Mouse (Mus musculus): ENCODE results near the gene Shisa4.
A peak's percentile ranks its signal among the peaks of the same experiment; 100 is the strongest.

Shisa4 gene

DNA sequence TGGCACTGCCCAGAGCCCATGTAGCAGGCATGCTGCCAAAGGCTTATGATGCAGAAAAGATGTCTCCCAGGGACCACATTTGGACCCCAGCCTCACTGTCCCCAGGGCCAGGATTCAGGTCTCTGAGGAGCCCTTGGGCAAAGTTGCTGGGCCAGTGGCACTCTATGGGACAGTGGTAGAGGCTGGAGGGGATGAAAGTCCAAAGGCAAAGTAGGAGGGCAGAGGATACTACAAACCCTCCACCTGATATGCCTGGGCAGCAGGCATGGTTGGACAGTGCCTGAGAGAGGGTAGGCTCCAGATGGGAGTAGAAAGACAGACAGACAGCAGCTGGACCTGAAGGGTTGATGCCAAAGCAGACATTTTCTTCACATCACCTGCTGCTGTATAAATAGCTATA, 8.7 kb downstream of the Shisa4 start:
- no peak for DNase-seq (ENCODE audit: low spot score)

DNA sequence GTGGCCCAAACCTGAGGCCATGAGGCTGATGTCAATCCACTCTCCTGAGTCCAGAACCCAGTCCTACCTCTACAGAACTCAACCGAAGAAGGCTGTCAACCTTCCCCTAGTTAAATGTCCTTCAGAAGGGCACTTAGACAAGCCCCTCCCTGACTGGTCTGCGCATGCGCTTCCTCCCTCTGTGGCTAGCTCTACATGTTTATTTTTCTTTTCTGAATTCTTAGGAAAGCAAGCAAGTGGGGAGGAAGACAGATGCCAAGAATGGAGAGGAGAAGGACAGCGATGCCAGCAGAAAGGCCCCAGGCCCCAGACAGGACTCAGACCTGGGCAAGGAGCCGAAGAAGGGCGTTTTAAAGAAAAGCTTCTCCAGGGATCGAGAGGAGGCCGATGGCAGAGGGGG, 11.6 kb downstream of the Shisa4 start:
- DNase-seq (ENCODE audit: low spot score), result no peak

DNA sequence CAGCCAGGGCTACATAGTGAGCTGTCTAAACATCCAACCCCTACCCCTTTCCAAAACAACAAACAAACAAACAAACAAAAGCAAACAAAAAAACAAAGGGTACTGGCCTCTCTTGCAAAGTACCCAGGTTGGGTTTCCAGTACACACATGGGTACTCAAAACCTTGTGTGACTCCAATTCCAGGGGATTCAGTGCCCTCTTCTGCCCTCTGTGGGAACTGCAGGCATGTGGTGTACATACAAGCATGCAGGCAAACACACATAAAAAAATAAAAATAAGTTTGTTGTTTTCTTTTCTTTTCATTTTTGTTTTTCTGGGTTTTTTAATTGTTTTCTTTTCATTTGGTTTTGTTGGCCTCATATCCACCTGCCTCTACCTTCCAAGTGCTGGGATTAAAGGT, 12.9 kb downstream of the Shisa4 start:
- DNase-seq (ENCODE audit: low spot score), result no peak

DNA sequence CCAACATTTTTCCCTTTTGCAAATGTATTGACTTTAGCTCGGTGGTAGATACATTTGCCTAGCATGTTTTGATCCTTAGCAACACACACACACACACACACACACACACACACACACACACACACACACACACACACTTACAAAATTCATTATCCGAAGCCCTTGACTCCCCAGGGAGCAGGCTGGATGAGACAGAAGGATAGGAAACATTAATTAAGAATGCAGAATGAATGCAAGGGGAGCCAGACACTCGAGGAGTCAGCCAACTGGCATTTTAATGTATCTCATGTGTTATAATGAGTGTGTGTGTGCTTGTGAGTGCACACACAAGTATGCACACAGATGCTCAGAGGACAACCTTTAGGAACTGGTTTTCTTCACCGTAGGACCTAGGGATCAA, 13.5 kb downstream of the Shisa4 start:
- DNase-seq (ENCODE audit: low spot score), result peak; percentile 31

DNA sequence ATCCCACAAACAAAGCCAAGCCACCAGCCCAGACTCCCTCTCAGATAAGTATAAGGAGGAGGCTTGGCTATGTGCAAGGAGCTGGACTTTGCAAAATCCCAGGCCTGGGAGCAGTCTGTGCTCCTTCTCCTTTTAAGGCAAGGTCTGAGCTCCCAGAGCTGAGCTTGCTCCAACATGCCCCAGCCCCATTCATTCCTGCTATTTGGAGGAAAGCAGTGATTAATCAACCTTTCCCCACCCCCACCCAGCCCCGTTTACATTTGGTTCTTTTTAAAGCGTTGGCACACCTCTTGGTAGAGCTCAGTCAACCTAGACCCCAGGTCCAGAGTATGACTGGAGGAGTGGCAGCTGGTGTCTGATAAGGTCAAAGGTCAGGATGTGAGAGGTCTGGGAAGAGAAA, 16.0 kb downstream of the Shisa4 start:
- DNase-seq (ENCODE audit: low spot score), result no peak

DNA sequence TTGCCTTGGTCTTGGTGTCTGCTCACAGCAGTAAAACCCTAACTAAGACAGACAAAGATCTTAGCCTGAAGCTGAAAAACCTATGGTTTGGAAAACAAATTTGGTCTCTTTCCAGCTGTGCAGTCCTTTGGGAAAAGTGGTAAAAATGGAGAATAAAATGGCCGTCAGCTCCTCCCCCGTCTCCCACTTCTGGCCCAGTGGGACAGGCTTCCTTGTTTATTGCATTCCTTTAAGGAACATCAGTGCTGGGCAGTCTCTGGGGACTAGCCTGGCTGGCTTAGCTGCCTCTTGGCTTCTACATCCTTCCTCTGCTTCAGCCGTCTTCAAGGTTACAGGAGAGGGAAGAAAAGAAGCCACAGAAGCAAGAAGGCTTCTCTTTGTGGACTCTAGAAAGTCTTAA, 23.1 kb downstream of the Shisa4 start:
- DNase-seq (ENCODE audit: low spot score), result no peak

DNA sequence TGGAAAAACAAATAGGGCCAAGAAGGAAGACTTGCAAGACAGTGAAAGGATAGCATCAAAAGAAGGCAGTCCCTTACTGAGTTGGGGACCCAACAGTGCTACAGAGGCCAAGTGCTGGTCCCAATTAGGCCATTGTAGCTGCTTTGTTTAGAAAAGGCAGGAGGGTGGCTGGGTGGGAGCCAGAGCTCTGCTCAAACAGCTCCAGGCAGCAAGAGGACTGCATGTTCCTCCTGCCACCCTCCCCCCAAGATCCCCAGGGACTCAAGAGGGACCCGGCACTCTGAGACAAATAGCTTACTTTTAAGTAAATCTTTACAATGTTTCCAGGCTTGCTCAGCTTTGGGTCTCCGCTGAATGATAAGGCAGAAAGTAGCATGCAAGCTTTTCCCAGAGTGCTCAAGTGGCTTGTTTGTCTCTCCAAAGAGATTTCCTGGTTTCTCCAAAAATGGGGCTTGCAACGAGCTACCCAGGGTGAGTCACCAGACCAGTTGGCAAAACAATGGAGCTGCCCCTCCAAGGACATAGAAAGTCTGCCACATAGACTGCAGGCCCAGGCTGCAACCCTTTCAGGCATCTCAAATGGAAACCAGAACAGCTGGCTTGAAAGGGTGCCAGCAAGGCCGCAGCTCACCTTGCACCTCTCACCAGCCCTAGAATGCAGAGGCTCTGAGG, 27.4 kb downstream of the Shisa4 start:
- DNase-seq (ENCODE audit: low spot score), result no peak

DNA sequence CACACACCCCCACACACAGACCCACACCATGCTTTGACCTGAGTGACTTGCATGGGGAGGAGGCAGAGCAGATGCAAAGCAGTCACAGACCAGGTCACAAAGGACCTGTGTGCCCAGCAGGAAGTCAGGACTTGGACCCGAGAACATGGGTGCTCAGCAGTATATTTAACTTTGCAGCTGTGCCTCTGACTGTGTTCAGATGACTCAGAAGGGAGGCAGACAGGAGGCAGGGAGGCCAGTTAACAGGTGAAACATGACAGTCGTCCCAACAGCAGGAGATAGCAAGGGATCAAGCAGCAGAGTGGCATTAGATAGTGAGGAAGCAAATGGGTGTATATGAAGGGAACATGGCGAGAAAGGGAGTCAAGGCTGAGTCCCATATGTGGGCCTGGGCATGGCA, 28.1 kb downstream of the Shisa4 start:
- DNase-seq (ENCODE audit: low spot score), result no peak

DNA sequence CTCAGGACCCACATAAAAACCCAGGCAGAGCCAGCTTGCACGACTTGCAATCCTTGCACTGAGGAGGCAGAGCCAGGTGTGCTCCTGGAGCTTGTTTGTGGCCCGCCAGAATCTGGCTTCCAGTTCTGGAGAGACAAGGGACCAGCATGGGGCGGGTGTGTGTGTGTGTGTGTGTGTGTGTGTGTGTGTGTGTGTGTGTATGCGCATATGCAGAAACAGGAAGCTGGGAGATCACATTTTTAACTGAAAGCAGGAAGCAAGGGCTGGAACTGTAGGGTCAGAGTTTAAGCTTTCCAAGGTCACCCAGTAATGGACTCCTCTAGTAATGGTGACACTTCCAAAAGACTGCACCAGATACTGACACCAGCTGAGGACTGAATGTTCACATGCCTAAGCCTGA, 31.0 kb downstream of the Shisa4 start:
- no peak for DNase-seq (ENCODE audit: low spot score)

DNA sequence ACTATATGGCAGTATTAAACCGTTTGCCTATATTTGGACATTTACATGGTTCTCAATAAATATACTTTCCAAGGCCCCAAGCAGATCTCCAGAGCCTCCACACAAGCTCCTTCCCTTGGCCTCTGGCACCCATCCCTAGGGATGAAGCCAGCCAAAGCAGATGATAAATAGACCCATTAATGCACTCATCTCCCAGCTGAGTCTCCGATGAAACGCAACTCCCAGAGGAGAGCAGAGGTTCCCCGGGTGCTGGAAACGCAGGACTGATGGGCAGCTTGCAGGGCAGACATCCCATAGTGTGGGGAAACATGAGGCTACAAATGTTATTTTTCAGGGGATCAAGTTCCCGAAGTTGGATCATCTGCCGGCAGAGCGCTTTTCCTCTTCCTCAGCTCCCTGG, 33.1 kb downstream of the Shisa4 start:
- DNase-seq (ENCODE audit: low spot score), result no peak

DNA sequence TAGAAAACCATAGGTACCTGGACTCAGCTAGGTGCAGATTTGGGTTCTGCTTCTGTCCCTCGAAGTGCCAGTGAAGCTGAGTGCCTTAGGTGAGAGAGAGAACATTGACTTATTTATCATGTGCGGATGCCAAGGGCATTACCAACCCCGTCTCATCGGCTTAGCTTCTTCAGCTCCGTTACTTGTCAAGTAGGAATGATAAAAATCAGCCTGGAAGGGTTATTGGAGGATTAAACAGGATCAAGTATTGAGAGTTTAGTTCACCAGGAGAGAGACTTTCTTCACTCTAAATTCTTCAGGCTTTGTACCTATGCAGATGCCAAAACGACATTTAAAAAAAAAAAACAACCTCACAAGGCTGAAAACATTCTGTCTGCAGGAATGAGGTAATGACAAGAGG, 44.5 kb downstream of the Shisa4 start:
- no peak for DNase-seq (ENCODE audit: low spot score)

DNA sequence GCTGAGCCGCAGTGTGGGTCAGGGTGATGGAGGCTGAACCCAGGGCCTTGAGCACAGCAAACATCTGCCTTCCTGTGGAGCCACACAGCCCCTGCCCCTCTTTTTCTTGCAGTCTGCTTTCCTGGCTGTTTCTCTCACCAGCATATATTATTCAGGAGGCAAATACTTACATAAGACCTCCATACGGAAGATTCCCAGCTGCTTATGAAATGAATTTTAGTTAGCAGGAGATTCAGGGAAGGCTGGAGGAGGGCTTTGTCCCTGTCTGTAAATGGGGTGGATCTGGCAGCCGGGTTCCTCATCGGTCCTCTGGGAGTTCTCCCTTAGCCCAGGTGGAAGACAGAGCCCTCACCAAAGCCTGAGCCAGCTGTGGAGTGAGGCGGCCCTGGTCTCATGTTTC, 46.7 kb downstream of the Shisa4 start:
- DNase-seq (ENCODE audit: low spot score), result no peak

DNA sequence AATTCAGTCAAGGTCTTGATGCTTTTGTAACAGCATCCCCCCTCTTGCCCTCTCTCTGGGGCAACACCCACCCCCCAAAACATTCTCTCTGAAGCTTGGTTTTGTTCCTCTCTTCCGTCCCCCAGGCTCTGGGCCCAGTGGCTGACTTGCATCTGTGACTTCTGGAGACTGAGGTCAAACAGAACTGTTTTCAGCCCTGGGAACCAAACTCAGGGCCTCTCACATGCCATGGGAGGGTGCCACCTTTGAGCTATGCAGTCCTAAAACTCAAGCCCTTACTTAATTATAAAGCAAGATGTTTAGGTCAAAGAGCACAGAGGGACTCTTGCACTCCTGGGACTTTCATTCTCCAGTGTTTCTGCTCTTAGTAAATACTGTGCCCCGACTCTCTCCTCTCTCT, 49.1 kb downstream of the Shisa4 start:
- DNase-seq (ENCODE audit: low spot score), result no peak

DNA sequence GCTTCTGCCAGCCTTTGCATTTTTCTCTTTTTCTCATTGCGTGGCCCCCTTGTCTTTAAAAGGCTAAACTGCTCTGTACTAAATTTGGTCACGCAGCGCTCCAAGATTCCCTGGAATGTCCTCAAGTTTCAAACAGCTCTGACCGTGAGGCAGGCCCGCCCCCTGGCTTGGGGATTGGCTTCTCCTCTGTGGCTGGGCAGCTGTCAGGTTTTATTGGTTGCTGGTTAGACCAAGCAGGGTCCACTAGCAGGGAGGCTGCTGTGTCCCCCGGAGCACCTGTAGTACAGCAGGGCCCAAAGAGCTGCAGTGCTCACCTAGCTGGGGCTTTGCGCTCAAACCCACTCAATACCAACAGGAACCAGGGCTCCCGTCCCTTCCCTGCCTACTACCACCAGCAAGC, 50.5 kb downstream of the Shisa4 start, which contains the start of gene Lmod1:
Lmod1 (plus strand) TSS at position 237 of the 400 bp plus-strand sequence.
- DNase-seq (ENCODE audit: low spot score), result peak; percentile 46

DNA sequence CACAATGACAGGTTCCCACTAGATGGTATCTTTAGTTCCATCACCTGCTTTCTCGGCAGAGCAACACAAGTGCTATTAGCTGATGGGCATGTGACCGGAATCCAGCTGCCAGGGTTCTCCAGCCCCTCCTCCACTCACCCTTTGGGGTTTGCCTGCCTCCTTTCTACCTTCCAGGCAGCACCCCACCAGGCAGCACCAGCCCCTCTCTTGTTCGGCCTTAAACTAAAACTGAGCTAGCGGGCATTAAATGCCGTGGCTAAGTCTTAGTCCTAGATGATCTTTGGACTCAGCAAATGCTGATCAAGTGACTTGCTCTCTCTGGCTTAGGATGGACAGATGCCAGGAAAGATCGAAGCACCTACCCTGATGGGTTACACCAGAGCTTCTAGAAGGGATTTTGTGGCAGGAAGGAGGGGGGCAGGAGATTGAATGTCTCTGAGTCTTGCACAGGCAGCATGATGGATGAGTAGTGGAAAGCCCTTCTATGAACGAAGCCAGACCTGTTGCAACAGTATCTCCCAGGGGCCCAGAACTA, 51.6 kb downstream of the Shisa4 start:
- no peak for DNase-seq (ENCODE audit: low spot score)

All from retina, embryonic 14.5 days (tissue).